Mouse (Mus musculus): ENCODE measurements around the gene Chd8.

DNA sequence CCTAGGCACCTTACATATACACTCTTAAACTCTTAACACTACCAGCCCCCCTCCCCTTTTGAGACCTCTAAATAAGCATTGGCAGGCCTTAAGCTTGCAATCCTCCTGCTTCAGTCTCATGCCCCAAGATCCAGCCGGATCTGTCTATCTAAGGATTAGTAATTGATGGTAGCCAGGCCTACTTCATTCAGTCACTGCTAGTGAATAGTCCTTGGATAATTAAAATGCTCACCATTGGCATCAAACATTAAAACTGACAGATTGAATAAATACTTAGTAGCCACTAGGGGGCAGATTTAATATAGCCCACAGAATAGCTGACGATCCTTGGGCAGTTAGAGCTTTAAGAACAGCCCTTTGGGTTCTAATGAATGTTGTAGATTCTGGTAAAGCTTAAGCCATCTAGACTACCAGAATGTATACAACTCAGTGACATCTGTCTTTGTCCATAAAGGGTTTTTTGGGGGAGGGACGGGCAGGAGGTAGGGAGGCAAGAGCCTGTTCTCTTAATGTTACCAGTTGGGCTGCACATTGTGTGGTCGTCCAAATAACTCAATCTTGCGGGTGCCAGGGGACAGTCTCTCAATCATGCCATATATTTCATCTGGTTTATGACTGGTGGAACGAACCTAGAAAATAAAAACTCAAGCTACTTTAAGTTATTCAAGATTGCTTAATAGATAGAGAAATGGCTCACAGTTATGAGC is 38.1 kb upstream of the Chd8 start:
- no peak for TF ChIP-seq POLR2A (IDR thresholded peaks at IDR 0.05; ENCODE audit: insufficient read depth, low read depth, low read length)
- TF ChIP-seq CTCF (IDR thresholded peaks at IDR 0.05; ENCODE audit: insufficient read depth, low read depth, low read length) = no peak

All from olfactory bulb, adult 2 months (tissue).